Mouse (Mus musculus) stomach, embryonic 15.5 days (tissue): ENCODE results near the gene Mettl16. TPM values are rescaled to one million over a fixed set of nuclear protein-coding genes. Genes with fewer than 3 reads are reported as not detected.

ENCODE experiments used
- ATAC-seq: fragments of 200-750 bp; cut with Nextera tagmentation; 2 replicates; pipeline ENCODE4 v1.8.0; 2017; ENCODE audit warnings: low read depth, moderate number of reproducible peaks, moderate TSS enrichment; ENCODE audit not compliant: insufficient read depth, low FRiP score
- H3K27ac ChIP-seq: fragments of 300-500 bp; sonication (generic); 2 replicates; pipeline ENCODE4 v1.5.1; 2015; ENCODE audit warnings: mild to moderate bottlenecking, inconsistent platforms
- H3K27me3 ChIP-seq: fragments of 300-500 bp; sonication (generic); replicated peaks from 2 replicates; pipeline ENCODE4 v1.6.1; 2015; ENCODE audit warnings: inconsistent platforms
- H3K36me3 ChIP-seq: fragments of 300-500 bp; sonication (generic); 2 replicates; pipeline ENCODE4 v1.6.1; 2015; ENCODE audit warnings: inconsistent platforms
- H3K4me1 ChIP-seq: fragments of 300-500 bp; sonication (generic); 2 replicates; pipeline ENCODE4 v1.6.1; 2015; ENCODE audit warnings: inconsistent platforms
- H3K4me2 ChIP-seq: fragments of 300-500 bp; sonication (generic); 2 replicates; pipeline ENCODE4 v1.6.1; 2015; ENCODE audit warnings: mild to moderate bottlenecking, inconsistent platforms
- H3K4me3 ChIP-seq: fragments of 300-500 bp; sonication (generic); replicated peaks from 2 replicates; pipeline ENCODE4 v1.5.1; 2015; ENCODE audit warnings: inconsistent platforms
- H3K9ac ChIP-seq: fragments of 300-500 bp; sonication (generic); 2 replicates; pipeline ENCODE4 v1.6.1; 2015; ENCODE audit warnings: inconsistent platforms
- H3K9me3 ChIP-seq: fragments of 300-500 bp; sonication (generic); 2 replicates; pipeline ENCODE4 v1.6.1; 2016; ENCODE audit warnings: inconsistent platforms
- WGBS: fragments of 180-500 bp; shearing (Covaris S2); methylation state at CpG from one replicate; pipeline ENCODE4 v1.1.7; 2015; 5-methylcytosine and 5-hydroxymethylcytosine counted together
- microRNA-seq: library from miRNA; unstranded; fragments of <30 nt; microRNA quantifications from one replicate; pipeline ENCODE4, GENCODE M21; 2016
- polyA plus RNA-seq: library from polyadenylated mRNA; unstranded; fragments of >200 nt; fragmentation: Nextera tagmentation; extraction: Ambion mirVana; gene quantifications from 2 replicates; pipeline ENCODE4 v1.2.1, GENCODE M21; 2015

Gene Mettl16
- polyA plus RNA-seq, 1 experiment from 2014 or later, result 43.9 TPM

DNA sequence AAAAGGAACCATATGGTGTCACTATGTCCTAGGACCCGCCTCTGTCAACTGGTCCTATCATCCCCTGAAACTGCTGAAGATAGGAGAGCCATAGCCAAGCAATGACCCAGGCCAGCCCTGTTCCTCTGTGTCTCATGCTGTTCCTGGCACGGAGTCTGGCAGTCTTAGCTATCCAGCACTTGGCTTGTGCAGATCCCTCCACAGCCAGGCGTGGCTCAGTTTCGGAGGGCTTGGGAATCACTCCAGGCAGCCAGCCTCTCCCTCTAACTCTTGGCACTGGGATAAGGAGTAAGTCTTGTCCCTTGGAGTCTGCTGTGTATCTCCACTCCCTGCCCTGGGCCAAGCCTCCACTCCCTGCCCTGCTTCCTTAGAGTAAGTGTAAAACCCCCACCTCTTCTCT lies 96.0 kb downstream of the Mettl16 start:
- no peak overlapping the region for H3K4me3 ChIP-seq
- WGBS, result 78% methylated on average over 4 of the region's 4 CpGs
- H3K4me2 ChIP-seq, result no peak overlapping the region
- H3K9ac ChIP-seq, result no peak overlapping the region
- ATAC-seq, result no peak
- H3K36me3 ChIP-seq, result no peaks in the 10 kb centered on the region
- H3K27me3 ChIP-seq, result no peaks in the 10 kb centered on the region
- no peak overlapping the region for H3K27ac ChIP-seq
- H3K4me1 ChIP-seq, result peaks cover 5% of the 10 kb centered on the region; the same call in 1 of the 2 replicates
- no peaks in the 10 kb centered on the region for H3K9me3 ChIP-seq

DNA sequence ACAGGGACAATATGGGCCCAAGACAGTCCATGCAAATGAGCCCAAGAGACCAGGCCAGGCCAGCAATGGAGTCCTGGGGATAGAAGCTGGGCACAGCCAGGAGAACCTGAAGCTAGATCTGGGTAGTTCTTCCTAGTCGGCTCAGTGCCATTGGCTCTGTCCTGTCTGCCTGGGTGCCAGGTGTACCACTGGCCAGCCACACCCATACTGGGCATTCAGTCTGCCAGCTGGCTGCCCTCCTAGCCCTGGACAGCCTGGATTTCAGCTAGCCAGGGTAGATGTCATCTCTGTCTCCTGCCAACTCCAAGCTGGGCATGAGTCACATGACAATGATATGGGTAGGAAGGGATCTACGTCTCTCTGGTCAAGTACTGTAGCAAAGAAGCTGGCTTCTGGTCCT lies 96.6 kb downstream of the Mettl16 start:
- no peaks in the 10 kb centered on the region for H3K36me3 ChIP-seq
- peaks cover 5% of the 10 kb centered on the region; the same call in 1 of the 2 replicates for H3K4me1 ChIP-seq
- ATAC-seq, result no peak
- H3K4me2 ChIP-seq, result no peak overlapping the region
- no peak overlapping the region for H3K27ac ChIP-seq
- H3K4me3 ChIP-seq, result no peak overlapping the region
- no peaks in the 10 kb centered on the region for H3K27me3 ChIP-seq
- no peaks in the 10 kb centered on the region for H3K9me3 ChIP-seq
- WGBS, result 88% methylated on average over 2 of the region's 2 CpGs
- no peak overlapping the region for H3K9ac ChIP-seq

DNA sequence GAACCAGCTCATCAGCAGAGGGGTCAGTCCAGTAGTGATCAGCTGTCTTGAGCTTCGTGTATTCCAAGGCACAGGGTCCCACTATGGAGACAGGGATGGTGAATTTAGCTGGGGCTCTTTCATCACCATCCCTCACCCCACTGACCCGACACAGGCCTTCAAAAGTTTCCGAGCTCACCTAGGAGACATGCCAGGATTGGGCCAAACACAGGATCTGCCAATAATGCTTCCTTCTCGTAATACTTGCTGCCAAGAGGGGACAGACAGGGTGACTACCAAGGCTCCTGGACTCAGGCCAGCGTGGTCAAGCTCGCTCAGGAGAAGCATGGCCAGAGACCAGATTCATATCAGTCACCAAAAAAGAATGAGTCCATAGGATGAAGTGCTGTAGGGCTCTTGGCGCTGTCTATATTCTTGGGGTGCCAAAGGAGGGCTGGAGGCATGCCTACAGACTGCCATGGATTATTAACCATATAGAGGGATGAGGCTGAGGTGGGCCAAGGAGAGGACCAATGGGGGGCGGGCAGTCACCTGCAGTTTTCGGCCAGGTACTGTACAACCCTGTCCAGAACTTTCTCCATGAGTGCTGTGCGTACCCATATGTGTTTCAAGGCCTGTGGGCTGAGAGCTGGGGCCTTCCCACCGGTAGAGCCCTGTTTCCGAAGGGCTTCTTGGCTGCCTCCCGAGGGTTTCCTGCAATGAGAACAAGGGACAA lies 97.6 kb downstream of the Mettl16 start:
- Histone ChIP-seq H3K4me1 (peaks cover 5% of the 10 kb centered on the region; the same call in 1 of the 2 replicates), H3K9ac (no peak overlapping the region), H3K4me3 (no peak overlapping the region), H3K36me3 (no peaks in the 10 kb centered on the region), H3K4me2 (no peak overlapping the region), H3K27ac (no peak overlapping the region), H3K27me3 (no peaks in the 10 kb centered on the region), H3K9me3 (no peaks in the 10 kb centered on the region)
- WGBS, result 85% methylated on average over 13 of the region's 13 CpGs
- no peak for ATAC-seq

DNA sequence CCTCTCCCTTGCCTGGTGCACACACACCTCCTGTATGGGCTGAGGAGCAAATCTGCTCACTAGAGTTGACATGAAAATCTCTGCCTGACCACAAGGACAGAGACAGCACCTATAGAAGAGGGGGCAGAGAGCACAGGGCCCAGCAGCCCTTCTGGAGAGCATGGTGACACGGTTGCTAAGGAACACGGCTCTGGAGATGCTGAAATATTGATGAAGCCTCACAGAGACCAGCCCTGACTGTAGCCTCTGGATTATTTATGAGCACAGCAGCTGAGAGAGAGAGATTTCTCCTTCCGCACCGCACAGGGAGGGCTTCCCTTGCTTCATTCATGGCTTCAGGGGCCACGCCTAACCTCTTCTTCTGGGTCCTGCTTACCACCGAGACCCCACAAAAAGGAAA lies 99.0 kb downstream of the Mettl16 start:
- 86% methylated on average over 6 of the region's 6 CpGs for WGBS
- H3K4me1 ChIP-seq, result peaks cover 5% of the 10 kb centered on the region; the same call in 1 of the 2 replicates
- no peak overlapping the region for H3K4me3 ChIP-seq

DNA sequence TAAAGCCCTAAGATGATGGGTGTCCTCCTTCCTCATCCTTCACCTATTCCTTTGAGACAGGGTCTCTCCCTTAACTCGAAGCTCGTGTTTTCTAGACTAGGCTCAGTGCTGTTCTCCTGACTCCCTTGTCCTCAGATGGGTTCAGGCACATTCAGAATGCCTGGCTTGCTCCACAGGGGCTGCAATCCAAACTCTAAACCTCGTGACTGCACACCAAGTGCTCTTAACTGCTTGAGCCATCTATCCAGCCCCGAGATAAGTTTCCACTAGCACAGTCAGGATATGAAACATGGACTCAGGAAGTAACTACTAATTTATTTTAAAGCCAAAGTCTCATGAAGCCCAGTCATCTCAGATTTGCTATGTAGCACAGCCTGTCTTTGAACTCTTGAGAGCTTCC lies 99.9 kb downstream of the Mettl16 start:
- no peak overlapping the region for H3K9ac ChIP-seq
- H3K27me3 ChIP-seq, result no peaks in the 10 kb centered on the region
- no peak overlapping the region; the same call in 1 of the 2 replicates for H3K27ac ChIP-seq
- no peak overlapping the region for H3K4me3 ChIP-seq
- no peaks in the 10 kb centered on the region for H3K36me3 ChIP-seq
- WGBS, result 65% methylated on average over 4 of the region's 4 CpGs
- no peaks in the 10 kb centered on the region for H3K9me3 ChIP-seq
- H3K4me1 ChIP-seq, result peaks cover 5% of the 10 kb centered on the region; the same call in 1 of the 2 replicates
- no peak overlapping the region for H3K4me2 ChIP-seq
- ATAC-seq, result no peak

More for the DNA sequence above, 99.0 kb downstream of the Mettl16 start:
- Histone ChIP-seq H3K9me3 (no peaks in the 10 kb centered on the region), H3K4me2 (no peak overlapping the region), H3K27me3 (no peaks in the 10 kb centered on the region), H3K27ac (no peak overlapping the region), H3K9ac (no peak overlapping the region), H3K36me3 (no peaks in the 10 kb centered on the region)
- no peak for ATAC-seq

DNA sequence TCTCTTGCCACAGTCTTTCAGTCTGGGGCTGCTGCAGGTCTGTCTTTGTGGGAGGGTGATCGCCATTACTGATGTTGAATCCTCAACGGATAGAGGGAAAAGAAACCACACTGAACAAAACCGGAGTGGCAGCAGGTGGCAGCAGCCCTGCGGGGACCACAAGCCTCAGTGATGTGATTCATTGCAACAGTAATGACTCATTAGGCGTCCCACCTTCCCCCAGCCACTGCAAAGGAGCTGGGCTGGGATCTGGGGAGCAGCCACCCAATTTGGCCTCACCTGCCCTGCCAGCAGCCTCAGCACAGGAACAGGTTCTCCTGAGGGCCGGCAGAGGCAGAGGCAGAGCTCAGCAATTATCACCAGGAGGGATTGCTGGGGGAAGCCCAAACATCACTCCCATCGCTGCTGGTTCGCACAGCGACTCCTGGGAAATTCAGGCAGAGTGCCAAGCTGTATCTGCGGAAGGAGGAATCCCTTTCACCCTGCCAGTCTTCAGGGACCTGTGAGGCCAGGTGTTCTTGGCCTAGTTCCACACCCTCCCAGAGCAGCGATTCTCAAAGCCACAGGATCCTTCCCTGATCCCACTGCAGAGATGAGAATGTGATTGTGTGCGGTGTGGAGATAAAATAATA lies 100.5 kb downstream of the Mettl16 start:
- Histone ChIP-seq H3K36me3 (no peaks in the 10 kb centered on the region), H3K27me3 (no peaks in the 10 kb centered on the region), H3K4me3 (no peak overlapping the region), H3K9ac (no peak overlapping the region), H3K9me3 (no peaks in the 10 kb centered on the region), H3K4me2 (no peak overlapping the region), H3K27ac (peak overlapping the region; percentile 31; the same call in 1 of the 2 replicates), H3K4me1 (peaks cover 5% of the 10 kb centered on the region; the same call in 1 of the 2 replicates)
- 0 out of 2 replicates have a peak, but pooled peaks have one; percentile 28 for ATAC-seq
- WGBS, result 33% methylated on average over 12 of the region's 12 CpGs

DNA sequence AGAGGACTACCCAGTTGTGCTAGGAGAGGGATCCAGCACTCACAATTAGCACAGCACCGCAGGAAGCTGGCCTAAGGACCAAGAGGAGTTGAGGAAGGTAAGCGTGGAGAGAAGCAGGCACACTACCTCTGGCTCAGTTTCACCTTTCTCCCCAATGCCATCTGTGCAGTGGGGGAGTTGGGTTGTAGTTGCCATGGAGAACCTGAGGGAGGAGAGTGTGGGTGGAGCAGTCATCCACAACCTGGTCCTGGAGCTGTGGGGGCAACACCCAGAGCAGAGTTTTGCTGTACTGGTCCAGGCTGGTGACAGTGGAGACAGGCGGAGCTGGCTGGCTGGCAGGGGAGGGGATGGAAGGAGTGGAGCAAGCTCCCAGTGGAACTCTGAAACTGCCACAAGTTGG lies 104.0 kb downstream of the Mettl16 start:
- 70% methylated on average over 3 of the region's 3 CpGs for WGBS
- H3K27ac ChIP-seq, result no peak overlapping the region
- ATAC-seq, result no peak
- no peaks in the 10 kb centered on the region for H3K9me3 ChIP-seq
- peaks cover 12% of the 10 kb centered on the region; the same call in 1 of the 2 replicates for H3K4me1 ChIP-seq
- no peak overlapping the region for H3K4me3 ChIP-seq
- H3K9ac ChIP-seq, result no peak overlapping the region
- no peaks in the 10 kb centered on the region for H3K36me3 ChIP-seq
- H3K27me3 ChIP-seq, result no peaks in the 10 kb centered on the region
- H3K4me2 ChIP-seq, result no peak overlapping the region

DNA sequence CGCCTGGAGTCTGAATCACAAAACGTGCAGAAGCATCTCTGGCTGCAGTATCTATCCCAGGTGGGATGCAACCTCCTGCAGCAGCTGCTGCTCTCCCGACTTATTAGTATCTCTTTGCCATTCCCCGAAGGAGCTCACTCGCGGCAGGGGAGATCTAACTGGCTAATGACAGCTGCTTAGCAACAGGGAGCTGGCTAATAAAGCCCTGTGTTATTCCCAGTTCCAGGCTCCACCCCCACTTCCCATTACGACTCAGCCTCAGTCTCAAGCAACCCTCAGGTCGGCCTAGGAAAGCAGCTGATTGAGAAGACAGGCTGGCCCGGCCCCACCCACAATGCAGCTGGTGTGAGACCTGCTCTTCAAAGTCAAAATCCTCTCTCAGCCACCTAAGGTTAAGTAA lies 106.2 kb downstream of the Mettl16 start:
- Histone ChIP-seq H3K27ac (peak overlapping the region; percentile 54), H3K4me3 (no peak overlapping the region), H3K4me1 (0 out of 2 replicates have a peak, but pooled peaks cover 8% of the 10 kb centered on the region), H3K36me3 (no peaks in the 10 kb centered on the region), H3K9me3 (no peaks in the 10 kb centered on the region), H3K9ac (no peak overlapping the region), H3K27me3 (no peaks in the 10 kb centered on the region), H3K4me2 (peak overlapping the region; percentile 41)
- WGBS, result 4% methylated on average over 9 of the region's 9 CpGs
- peak; percentile 66; the same call in 1 of the 2 replicates for ATAC-seq

Small RNA genes lying within 50 kb of the gene (microRNA-seq; reads per million reads assigned to microRNA genes)
- not detected for gene Mir6926

Other genes with a start within 250 kb of the Mettl16 start
- gene Rap1gap2, start 159.9 kb upstream of the Mettl16 start, polyA plus RNA-seq, result 13.1 and 21.2 TPM in 2 replicates
- 0.63 and 1.5 TPM in 2 replicates for gene Ccdc92b, start 151.2 kb upstream of the Mettl16 start, polyA plus RNA-seq
- gene Cluh, start 121.3 kb upstream of the Mettl16 start, polyA plus RNA-seq, result 34.9 and 39.8 TPM in 2 replicates
- gene Pafah1b1, start 46.2 kb upstream of the Mettl16 start, polyA plus RNA-seq, result 44.7 and 53.9 TPM in 2 replicates
- gene Mnt, start 60.1 kb downstream of the Mettl16 start, polyA plus RNA-seq, result 3.9 and 4.5 TPM in 2 replicates
- gene Sgsm2, start 126.2 kb downstream of the Mettl16 start, polyA plus RNA-seq, result 6.2 and 6.9 TPM in 2 replicates
- 43.3 and 48.3 TPM in 2 replicates for gene Tsr1, start 127.2 kb downstream of the Mettl16 start, polyA plus RNA-seq
- gene Smg6, start 155.0 kb downstream of the Mettl16 start, polyA plus RNA-seq, result 14.4 and 16.3 TPM in 2 replicates
- gene Srr, start 155.1 kb downstream of the Mettl16 start, polyA plus RNA-seq, result 16.8 and 17.3 TPM in 2 replicates